In genomic region chr4:40970842-40971701, GRCm38 (mm10) we compare ENCODE assay signal across 8 mouse cellular contexts. TPM values are rescaled to one million over a fixed set of nuclear protein-coding genes. Genes with fewer than 3 reads are reported as not detected.
DNase-seq lines count a peak whose midpoint lies in the region; ATAC-seq and TF ChIP-seq lines count a peak whose summit lies in the region.

Gene Nfx1 (plus strand): TSS chr4:40970906.

- H3K9me3 ChIP-seq in hindbrain, embryonic 14.5 days (ENCODE audit: control insufficient read depth, low read length) = no peaks in the 10 kb centered on the region

- no peak for TF ChIP-seq CTCF in Patski (IDR thresholded peaks at IDR 0.05)

- peak; percentile 81 for ATAC-seq in Patski
- ATAC-seq in hindbrain, embryonic 14.5 days (ENCODE audit: low FRiP score) = peak; percentile 96

- CTCF ChIA-PET in Patski (lab: Charles Lee) = no interaction called here

- H3K36me3 ChIP-seq in hindbrain, embryonic 14.5 days (replicated peaks; ENCODE audit: control insufficient read depth, insufficient read depth) = peaks cover 28% of the 10 kb centered on the region

- no peaks in the 10 kb centered on the region for H3K27me3 ChIP-seq in Patski
- H3K27me3 ChIP-seq in hindbrain, embryonic 14.5 days (ENCODE audit: control insufficient read depth, insufficient read depth, low read length) = no peaks in the 10 kb centered on the region

- H3K4me2 ChIP-seq in hindbrain, embryonic 14.5 days (replicated peaks) = peak within 1 kb of the TSS; percentile 81

- H3K9ac ChIP-seq in hindbrain, embryonic 14.5 days = peak within 1 kb of the TSS; percentile 93

- under 1% methylated on average over 75 of the region's 85 CpGs for WGBS in hindbrain, embryonic 14.5 days

- POLR2A ChIA-PET in Patski (lab: Charles Lee) = interaction anchor here (0.6 to 0.7 kb wide), 2 partner anchors 150 to 175 kb away, joined by 3 to 4 read pairs; no protein-coding TSS in a partner anchor

- peaks cover 16% of the 10 kb centered on the region for H3K4me1 ChIP-seq in hindbrain, embryonic 14.5 days (replicated peaks; ENCODE audit: control insufficient read depth, insufficient read depth, low read length)

- DNase-seq in Patski (ENCODE audit: low read depth, low spot score) = peak; percentile 64
- DNase-seq in cerebellum, postnatal 14 days = peak; percentile 95 to 96
- peak; percentile 85 to 94 for DNase-seq in frontal cortex, postnatal 25 days (ENCODE audit: low spot score in 2 of 2)
- peak; percentile 96 for DNase-seq in hindbrain, embryonic 14.5 days (ENCODE audit: low spot score)
- DNase-seq in layer of hippocampus, postnatal 36 days = peak; percentile 94
- DNase-seq in lung, postnatal 36 days = peak; percentile 98
- peak; percentile 97 for DNase-seq in retina, postnatal 1 day
- DNase-seq in urinary bladder, adult 18-20 months (ENCODE audit: low spot score in 2 of 2) = peak; percentile 91 to 92

- in situ Hi-C loops in Patski (cut with MboI; ENCODE audit: low pct_unique_long_range_greater_than_20kb) = no loop called here

- peak within 1 kb of the TSS; percentile 93 for H3K27ac ChIP-seq in hindbrain, embryonic 14.5 days

- H3K4me3 ChIP-seq in hindbrain, embryonic 14.5 days (replicated peaks; ENCODE audit: low read length) = peak within 1 kb of the TSS; percentile 99

RNA-seq across cellular contexts. Expression of gene Nfx1, which starts in this region (rescaled TPM):
- 45.7 TPM for polyA plus RNA-seq in Patski (2021)
- polyA plus RNA-seq in hindbrain, embryonic 14.5 days (2014; fragmentation: Nextera tagmentation; extraction: Ambion mirVana) = 99.1 and 99.7 TPM in 2 replicates
- total RNA-seq in layer of hippocampus, postnatal 36 days (2021) = 10 to 100 TPM; 66.1 to 76.4 TPM

Comparison
In these comparisons a context has a peak if more than half of its experiments do, and no peak if none do; other contexts are left out.
1. Peak in every context shown above with its lines: DNase-seq, ATAC-seq, H3K4me3 ChIP-seq and H3K27ac ChIP-seq.